Mouse (Mus musculus) stomach, embryonic 16.5 days (tissue): ENCODE data around the gene Defb9. TPM values are rescaled to one million over a fixed set of nuclear protein-coding genes. Genes with fewer than 3 reads are reported as not detected.
"Not testable (repeated sequence)": the region's sequence is repeated elsewhere in the genome, so short reads cannot be mapped to it uniquely, and the experiment has no call there.

Experiments used
- ATAC-seq: fragments of 200-750 bp; cut with Nextera tagmentation; 2 replicates; pipeline ENCODE4 v1.8.0; 2017; ENCODE audit warnings: moderate number of reproducible peaks, moderate TSS enrichment; ENCODE audit not compliant: insufficient read depth, low FRiP score
- H3K27ac ChIP-seq: fragments of 300-500 bp; sonication (generic); 2 replicates; pipeline ENCODE4 v1.5.1; 2014; ENCODE audit warnings: low read length
- H3K27me3 ChIP-seq: fragments of 300-500 bp; sonication (generic); 2 replicates; pipeline ENCODE4 v1.6.1; 2014; ENCODE audit warnings: low read length, control low read depth, mixed read lengths; ENCODE audit not compliant: control insufficient read depth, insufficient read depth
- H3K36me3 ChIP-seq: fragments of 300-500 bp; sonication (generic); 2 replicates; pipeline ENCODE4 v1.6.1; 2014; ENCODE audit warnings: low read length; ENCODE audit not compliant: control insufficient read depth, insufficient read depth
- H3K4me1 ChIP-seq: fragments of 300-500 bp; sonication (generic); 2 replicates; pipeline ENCODE4 v1.6.1; 2014; ENCODE audit warnings: low read length, control low read depth, mixed read lengths; ENCODE audit not compliant: control insufficient read depth, insufficient read depth
- H3K4me2 ChIP-seq: fragments of 300-500 bp; sonication (generic); 2 replicates; pipeline ENCODE4 v1.6.1; 2014; ENCODE audit warnings: low read depth, low read length, mixed read lengths
- H3K4me3 ChIP-seq: fragments of 300-500 bp; sonication (generic); replicated peaks from 2 replicates; pipeline ENCODE4 v1.5.1; 2014; ENCODE audit warnings: mild to moderate bottlenecking, low read length
- H3K9ac ChIP-seq: fragments of 300-500 bp; sonication (generic); 2 replicates; pipeline ENCODE4 v1.6.1; 2014; ENCODE audit warnings: low read length
- H3K9me3 ChIP-seq: fragments of 300-500 bp; sonication (generic); replicated peaks from 2 replicates; pipeline ENCODE4 v1.6.1; 2016; ENCODE audit warnings: low read length, control low read depth; ENCODE audit not compliant: control insufficient read depth
- WGBS: fragments of 180-500 bp; shearing (Covaris S2); extraction: QIAGEN DNeasy Blood & Tissue Kit; methylation state at CpG from one replicate; pipeline ENCODE4 v1.1.7; 2014; 5-methylcytosine and 5-hydroxymethylcytosine counted together
- polyA plus RNA-seq: library from polyadenylated mRNA; unstranded; fragments of >200 nt; fragmentation: Nextera tagmentation; extraction: Ambion mirVana; gene quantifications from 2 replicates; pipeline ENCODE4 v1.2.1, GENCODE M21; 2015

Defb9 gene
- not detected in 2 replicates for polyA plus RNA-seq

DNA sequence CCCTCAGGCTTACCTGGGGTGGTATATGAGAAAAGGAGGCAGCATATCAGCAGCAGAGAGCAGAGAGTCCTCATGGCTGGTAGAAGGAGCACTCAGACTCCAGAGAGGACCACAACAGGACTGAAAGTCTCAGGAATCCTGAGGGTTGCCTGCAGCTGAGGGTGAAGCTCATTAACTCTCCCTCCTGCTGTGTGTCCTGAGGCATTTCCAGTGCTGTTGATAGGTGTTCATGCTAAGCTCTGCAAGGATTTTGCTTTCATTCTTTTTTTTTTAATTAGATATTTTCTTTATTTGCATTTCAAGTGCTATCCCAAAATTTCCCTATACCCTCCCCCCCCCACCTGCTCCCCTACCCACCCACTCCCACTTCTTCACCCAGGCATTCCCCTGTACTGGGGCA is at the start of gene Defb9:
TSS of gene Defb9 (minus strand) at position 101 of the 400 bp plus-strand sequence.
- H3K9ac ChIP-seq, ATAC-seq, H3K36me3 ChIP-seq, H3K27ac ChIP-seq, H3K27me3 ChIP-seq, H3K9me3 ChIP-seq, H3K4me2 ChIP-seq, H3K4me1 ChIP-seq, H3K4me3 ChIP-seq: not testable (repeated sequence)

DNA sequence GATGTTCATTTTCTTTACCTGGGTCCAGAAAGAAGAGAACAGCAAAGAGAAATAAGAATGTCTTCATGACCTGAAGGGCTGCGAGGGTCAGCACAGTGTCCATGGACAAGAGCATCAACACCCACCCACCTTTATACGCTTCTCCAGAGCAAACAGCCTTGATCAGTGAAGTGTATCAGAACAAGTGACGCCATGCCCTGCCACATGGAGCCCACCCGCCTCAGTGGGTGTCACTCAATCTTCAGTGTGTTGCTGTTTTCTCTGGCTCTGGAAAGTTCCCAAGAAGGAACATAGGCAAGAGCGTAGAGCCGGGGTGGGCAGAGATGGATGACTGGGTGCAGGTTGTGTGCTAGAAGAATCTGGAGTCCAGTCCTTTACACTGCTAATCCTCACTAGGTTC is 47.4 kb upstream of the Defb9 start, which contains the start of gene Defb15:
TSS of gene Defb15 (minus strand) at position 101 of the 400 bp plus-strand sequence.
- WGBS = 91% methylated on average over 6 of the region's 6 CpGs
- Histone ChIP-seq H3K36me3 (no peaks in the 10 kb centered on the region), H3K27me3 (no peaks in the 10 kb centered on the region), H3K4me2 (no peak within 1 kb of the TSS), H3K27ac (no peak within 1 kb of the TSS), H3K4me3 (no peak within 1 kb of the TSS), H3K9ac (no peak within 1 kb of the TSS), H3K4me1 (no peaks in the 10 kb centered on the region), H3K9me3 (no peaks in the 10 kb centered on the region)
- no peak for ATAC-seq

DNA sequence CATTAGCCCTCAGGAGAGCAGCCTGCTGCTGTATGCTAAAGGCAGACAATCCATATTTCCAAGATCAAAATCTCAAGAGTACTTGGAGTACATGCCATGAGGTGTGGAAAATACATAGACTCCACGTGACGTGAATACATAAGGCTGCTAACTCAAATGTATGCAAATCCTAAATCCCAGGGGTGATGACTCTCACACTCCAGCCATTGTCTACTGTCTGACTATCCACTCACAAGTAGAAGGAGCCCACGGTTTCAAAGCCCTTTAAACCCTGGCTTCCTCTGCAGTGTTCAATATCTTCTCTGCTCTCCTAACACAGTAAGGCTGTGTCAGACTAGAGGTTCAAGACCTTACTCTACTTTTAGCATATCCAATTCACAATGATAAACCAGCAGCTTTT is 45.5 kb upstream of the Defb9 start:
- not testable (repeated sequence) for ATAC-seq, H3K9ac ChIP-seq, H3K36me3 ChIP-seq, H3K27ac ChIP-seq, H3K4me3 ChIP-seq, H3K27me3 ChIP-seq, H3K9me3 ChIP-seq, H3K4me2 ChIP-seq, H3K4me1 ChIP-seq
- 80% methylated on average over 3 of the region's 3 CpGs for WGBS

DNA sequence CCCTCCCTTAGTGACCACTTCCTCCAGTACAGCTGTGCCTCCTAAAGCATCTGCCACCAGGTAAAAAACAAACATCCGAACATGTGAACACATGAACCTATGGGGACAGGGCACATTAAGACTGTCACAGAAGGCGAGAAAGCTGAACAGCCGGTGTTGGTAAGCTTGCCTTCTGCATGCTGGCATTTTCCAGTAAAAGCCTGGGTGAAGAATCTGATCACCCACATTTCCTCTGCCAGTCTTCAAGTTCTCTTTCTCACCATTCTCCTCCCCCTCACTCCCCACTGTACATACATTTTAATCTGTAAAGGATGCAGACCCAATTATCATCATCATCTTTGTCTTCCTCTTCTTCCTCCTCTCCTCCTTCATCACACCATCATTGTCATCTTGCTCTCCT is 30.4 kb upstream of the Defb9 start:
- H3K4me1 ChIP-seq = no peaks in the 10 kb centered on the region
- WGBS = 83% methylated on average over 3 of the region's 3 CpGs
- H3K9ac ChIP-seq = no peak overlapping the region
- H3K36me3 ChIP-seq = no peaks in the 10 kb centered on the region
- no peak overlapping the region for H3K4me2 ChIP-seq
- no peak for ATAC-seq
- H3K27ac ChIP-seq = no peak overlapping the region
- no peaks in the 10 kb centered on the region for H3K9me3 ChIP-seq
- H3K4me3 ChIP-seq = no peak overlapping the region
- no peaks in the 10 kb centered on the region for H3K27me3 ChIP-seq

DNA sequence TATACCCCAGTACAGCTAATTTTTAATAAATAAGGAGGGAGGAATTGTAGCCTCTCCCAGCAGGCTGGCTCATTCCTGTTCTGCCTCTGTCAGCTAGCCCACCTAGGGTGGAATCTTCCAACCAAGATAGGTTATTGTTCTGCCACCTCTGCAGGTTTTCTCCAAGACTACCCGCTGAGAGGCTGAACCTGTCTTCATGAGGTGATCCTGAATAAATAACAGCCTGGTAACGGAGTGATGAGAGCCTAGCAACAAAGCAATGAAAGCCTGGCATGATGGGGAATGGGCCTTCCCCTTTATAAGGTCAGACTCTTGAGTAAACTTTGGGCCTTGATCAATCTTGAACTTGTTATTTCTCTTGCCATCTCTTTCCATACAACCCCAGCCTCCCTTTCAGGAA is 27.3 kb upstream of the Defb9 start:
- WGBS = 15% methylated on average over 2 of the region's 2 CpGs
- no peak overlapping the region for H3K9ac ChIP-seq
- H3K4me2 ChIP-seq = no peak overlapping the region
- no peaks in the 10 kb centered on the region for H3K9me3 ChIP-seq
- no peak overlapping the region for H3K27ac ChIP-seq
- no peak overlapping the region for H3K4me3 ChIP-seq
- no peaks in the 10 kb centered on the region for H3K36me3 ChIP-seq
- H3K27me3 ChIP-seq = no peaks in the 10 kb centered on the region
- H3K4me1 ChIP-seq = no peaks in the 10 kb centered on the region
- no peak for ATAC-seq

DNA sequence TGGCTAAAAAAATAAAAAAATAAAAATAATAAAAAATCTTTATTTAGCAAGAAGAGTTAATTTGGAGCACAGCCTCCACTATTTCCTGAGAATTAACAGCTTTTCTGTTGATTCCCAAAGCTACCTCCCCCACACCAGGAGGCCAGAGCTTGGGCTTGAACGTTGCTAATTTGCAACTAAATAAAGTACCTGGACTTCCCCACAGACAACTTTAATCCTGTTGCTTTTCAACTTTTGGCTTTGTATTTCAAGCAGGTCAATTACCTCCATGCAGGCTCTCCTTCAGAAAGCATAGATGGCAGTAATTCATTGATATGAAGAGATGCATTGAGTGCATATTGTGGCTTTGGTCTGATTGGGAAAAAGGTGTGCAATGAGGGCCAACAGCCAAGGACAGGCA is 26.7 kb upstream of the Defb9 start:
- Histone ChIP-seq H3K4me2 (no peak overlapping the region), H3K9ac (no peak overlapping the region), H3K27me3 (no peaks in the 10 kb centered on the region), H3K27ac (no peak overlapping the region), H3K9me3 (no peaks in the 10 kb centered on the region), H3K36me3 (no peaks in the 10 kb centered on the region), H3K4me3 (no peak overlapping the region), H3K4me1 (no peaks in the 10 kb centered on the region)
- WGBS = 19% methylated on average over 1 of the region's 1 CpGs
- no peak for ATAC-seq

DNA sequence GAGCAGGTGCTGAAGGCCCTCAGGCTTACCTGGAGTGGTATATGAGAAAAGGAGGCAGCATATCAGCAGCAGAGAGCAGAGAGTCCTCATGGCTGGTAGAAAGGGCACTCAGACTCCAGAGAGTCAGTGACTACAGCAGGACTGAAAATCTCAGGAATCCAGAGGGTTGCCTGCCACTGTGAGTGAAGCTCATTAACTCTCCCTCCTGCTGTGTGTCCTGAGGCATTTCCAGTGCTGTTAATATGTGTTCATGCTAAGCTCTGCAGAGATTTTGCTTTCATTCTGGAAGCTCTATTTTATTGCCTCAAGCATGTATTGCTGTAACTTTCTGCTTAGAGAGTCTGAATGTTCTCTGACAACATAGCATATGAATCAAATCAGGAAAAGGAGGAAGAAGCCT is 21.1 kb upstream of the Defb9 start, which contains the start of gene Defb11:
TSS of gene Defb11 (minus strand) at position 123 of the 400 bp plus-strand sequence.
- not testable (repeated sequence) for H3K4me2 ChIP-seq, H3K4me1 ChIP-seq, ATAC-seq, H3K27me3 ChIP-seq, H3K4me3 ChIP-seq, H3K36me3 ChIP-seq, H3K9me3 ChIP-seq, H3K9ac ChIP-seq, H3K27ac ChIP-seq

DNA sequence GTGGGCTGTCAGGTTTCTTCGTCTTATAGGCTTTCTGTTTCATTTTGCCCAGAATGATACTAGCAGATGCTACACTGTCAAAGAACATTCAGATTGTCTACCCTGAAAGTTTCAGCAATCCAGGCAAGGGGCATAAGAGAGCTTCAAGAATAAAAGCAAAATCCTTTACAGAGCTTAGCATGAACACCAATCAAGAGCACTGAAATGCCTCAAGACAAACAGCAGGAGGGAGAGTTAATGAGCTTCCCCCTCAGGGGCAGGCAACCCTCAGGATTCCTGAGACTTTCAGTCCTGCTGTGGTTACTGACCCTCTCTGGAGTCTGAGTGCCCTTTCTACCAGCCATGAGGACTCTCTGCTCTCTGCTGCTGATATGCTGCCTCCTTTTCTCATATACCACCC is 26.6 kb downstream of the Defb9 start, which contains the start of gene Defb10:
TSS of gene Defb10 (plus strand) at position 316 of the 400 bp plus-strand sequence.
- not testable (repeated sequence) for H3K9me3 ChIP-seq, H3K27me3 ChIP-seq, H3K4me2 ChIP-seq, H3K27ac ChIP-seq, H3K4me3 ChIP-seq, H3K36me3 ChIP-seq, H3K4me1 ChIP-seq, ATAC-seq, H3K9ac ChIP-seq
- 59% methylated on average over 1 of the region's 1 CpGs for WGBS
